Mouse (Mus musculus): ENCODE results near the gene Rab20.

Rab20 gene

DNA sequence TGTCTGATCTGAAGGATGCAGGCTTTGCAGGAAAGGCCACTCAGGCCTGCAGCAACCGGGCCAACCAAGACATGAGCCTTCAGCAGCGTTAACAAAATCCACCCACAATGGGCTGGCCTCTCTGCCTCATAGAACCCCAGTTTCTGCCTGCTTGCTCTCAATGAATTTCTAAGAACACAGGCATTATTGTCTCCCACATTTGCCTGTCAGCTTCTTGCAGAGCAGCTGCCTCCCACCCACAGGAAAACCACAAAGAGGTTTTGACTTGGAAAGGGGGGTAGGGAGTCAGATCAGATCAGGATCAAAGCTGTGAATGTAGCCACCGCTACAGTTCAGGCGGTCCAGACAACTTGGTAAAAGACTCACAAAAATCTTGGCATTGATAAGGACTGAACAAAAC lies 25.5 kb downstream of the Rab20 start:
- DNase-seq (ENCODE audit: low spot score in 2 of 2) = no peak

DNA sequence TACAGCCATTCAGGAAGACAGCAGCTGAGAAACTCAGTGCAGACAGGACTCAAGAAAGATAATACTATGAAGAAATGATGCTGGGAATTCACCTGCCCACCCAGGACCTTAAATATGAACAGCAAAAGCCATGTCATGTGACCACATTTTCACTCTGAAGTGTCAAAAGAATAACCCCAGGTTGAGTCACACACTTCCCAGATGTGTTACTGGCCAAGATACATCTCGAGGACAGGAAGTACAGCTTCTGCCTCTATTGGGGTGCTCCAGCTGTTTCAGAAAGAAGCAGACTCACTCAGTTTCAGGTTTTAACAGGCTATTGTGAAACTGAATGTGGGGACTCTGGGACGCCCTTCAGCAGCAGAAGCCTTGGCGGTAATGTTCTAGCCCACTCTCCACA lies 26.0 kb downstream of the Rab20 start:
- DNase-seq (ENCODE audit: low spot score in 2 of 2) = peak; percentile 54 to 70

DNA sequence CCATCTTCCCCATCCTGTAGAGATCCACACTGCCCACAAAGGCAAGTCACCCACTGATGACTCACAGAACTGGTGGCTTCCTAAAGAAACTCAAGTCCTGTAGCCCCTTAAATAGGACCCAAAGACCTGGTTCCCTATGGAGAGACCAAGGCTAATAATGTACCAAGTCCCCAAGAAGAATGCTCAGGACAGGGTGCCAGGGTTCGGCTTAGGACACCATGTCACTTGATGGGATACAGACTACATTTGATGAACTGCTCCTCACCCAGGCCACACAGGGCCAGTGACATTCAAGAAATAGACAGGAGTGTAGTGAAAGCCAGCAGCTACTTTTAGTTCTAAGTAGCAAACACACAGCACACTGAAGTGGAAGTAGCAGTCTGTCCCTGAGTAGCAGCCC lies 26.4 kb downstream of the Rab20 start:
- DNase-seq (ENCODE audit: low spot score in 2 of 2) = no peak

DNA sequence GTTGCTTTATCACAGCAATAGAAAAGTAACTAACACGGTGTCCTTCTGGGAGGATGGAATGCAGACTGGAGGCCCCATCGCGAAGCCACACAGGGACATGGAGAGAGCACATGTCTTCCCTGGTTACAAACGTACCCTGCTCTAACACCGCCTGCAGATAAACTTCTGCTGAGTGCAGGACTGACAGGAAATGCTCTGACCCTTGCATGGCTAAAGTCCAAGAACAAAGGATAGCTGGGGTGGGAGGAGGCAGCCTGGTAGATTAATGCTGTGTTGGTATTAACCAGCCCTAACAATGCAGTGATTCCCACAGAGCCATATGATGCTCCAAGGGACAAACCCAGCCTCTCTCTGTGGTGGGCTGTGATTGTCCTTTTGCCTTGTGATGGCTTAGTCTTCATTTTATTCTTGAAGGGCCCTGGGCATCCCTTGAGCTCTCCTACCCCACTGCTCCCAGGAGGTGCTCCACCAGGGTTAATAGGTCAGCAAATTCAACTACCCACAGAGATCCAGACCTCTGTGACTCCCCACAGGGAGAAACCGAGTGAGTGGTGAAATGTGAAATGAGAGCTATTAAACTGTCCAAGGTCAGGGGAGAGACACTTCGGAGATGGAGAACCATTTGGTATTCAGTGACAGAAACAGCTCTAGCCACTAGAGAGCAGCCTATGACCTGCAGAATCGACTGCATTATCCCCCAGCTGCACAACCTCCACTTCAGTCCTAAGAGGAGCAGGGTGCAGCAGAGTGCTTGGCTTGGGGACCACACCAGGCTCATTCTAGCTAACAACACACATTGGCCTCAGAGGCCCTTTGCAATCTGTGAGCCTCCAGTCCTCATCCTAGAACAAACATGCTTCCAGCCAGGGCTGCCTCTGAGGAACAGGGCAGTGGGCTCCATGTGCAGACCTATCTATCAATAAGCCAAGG lies 28.1 kb downstream of the Rab20 start:
- peak in 1 of 2 experiments; percentile 20 for DNase-seq (ENCODE audit: low spot score in 2 of 2)

DNA sequence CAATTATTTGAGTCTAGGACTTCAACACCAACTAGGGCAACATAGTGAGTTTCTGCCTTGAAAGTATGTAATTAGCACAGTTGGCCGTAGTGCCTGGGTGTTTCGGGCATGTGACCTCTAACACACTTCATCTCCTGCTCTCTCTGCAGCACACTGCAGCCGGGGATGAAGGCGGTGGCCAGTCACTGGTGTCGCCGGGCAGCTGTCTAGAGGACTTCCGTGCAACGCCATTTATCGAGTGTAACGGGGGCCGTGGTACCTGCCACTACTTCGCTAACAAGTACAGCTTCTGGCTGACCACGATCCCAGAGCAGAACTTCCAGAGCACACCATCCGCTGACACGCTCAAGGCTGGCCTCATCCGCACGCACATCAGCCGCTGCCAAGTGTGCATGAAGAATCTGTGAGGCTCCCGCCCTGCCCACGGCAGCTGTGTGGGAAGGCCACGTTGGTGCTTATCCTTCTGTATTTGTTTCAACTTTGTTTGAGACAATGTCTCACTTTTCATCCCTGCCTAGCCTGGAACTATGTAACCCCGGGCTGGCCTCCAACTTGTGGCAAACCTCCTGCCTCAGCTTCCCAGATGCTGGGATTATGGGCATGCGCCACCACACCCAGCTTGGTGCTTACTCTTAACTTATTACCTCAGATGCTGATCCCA lies 30.5 kb downstream of the Rab20 start:
- DNase-seq (ENCODE audit: low spot score in 2 of 2) = no peak

GRCm38 (mm10) chr8:11445790-11446189 lies 32.7 kb downstream of the Rab20 start:
- no peak for DNase-seq (ENCODE audit: low spot score in 2 of 2)

DNA sequence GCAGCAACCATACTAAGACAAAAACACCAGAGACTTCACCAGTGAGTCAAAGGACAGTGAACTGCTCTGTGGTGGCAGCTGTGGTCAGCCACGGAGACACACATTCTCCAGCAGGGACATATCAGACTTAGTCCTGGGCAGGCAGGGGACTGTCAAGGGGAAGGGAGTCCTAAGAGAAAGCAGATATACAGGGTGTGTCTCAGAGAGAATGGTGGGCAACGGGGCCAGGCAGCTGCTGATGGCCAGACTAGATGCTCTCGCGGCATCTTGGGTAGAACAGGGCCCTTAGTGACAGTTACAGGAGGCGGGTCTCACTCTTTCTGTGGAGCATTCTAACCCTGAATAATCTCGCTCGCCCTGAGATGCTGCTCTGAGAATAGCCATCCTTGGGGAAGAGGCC lies 34.3 kb downstream of the Rab20 start:
- no peak for DNase-seq (ENCODE audit: low spot score in 2 of 2)

DNA sequence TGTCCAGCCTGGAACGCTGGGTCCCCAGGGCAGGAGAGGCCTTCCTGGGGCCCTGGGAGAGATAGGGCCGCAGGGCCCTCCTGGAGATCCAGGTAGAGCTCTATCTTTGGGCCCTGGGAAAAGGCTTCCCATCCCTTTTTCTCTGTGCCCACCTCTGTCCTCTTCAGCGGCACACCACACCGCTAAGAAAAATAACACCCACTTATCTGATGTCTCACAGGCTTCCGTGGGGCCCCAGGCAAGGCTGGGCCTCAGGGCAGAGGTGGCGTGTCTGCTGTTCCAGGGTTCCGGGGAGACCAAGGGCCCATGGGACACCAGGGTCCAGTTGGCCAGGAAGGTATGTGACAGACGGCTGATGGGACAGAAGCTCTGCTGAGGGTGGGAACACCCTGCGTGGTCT lies 34.9 kb downstream of the Rab20 start:
- DNase-seq (ENCODE audit: low spot score in 2 of 2) = no peak

DNA sequence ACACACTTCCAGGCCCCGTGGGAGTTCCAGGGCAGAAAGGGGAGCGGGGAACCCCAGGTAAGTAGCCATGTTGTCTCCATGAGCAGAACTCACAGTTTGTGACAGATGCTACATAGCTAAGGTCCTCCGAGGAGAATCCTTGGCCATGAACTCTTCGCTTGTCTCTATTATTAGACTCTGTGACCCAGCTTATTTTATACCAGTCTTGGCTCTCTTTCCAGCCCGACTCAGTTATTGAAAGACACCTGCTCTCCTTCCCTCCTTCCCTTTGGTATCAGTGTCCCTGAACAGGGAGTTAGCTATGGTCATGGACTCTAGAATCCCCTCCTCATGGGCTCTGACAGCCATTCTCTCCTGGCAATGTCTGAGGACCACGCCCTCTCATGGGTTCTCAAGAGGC lies 37.2 kb downstream of the Rab20 start:
- no peak for DNase-seq (ENCODE audit: low spot score in 2 of 2)

DNA sequence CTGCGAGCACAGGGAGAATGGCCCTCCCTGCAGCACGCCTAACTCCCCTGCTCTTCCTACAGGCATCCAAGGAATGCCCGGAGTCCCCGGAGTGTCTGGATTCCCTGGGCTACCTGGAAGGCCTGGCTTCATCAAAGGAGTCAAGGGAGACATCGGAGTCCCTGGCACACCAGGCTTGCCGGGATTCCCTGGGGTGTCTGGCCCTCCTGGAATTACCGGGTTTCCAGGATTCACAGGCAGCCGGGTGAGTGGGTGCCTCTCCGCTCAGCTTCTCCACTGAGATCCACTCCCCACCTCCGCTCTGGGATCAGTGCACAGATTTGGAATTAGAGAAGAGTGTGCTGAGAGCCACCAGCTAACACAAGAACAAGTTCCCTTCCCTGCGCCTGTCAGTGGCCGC lies 40.6 kb downstream of the Rab20 start:
- no peak for DNase-seq (ENCODE audit: low spot score in 2 of 2)

DNA sequence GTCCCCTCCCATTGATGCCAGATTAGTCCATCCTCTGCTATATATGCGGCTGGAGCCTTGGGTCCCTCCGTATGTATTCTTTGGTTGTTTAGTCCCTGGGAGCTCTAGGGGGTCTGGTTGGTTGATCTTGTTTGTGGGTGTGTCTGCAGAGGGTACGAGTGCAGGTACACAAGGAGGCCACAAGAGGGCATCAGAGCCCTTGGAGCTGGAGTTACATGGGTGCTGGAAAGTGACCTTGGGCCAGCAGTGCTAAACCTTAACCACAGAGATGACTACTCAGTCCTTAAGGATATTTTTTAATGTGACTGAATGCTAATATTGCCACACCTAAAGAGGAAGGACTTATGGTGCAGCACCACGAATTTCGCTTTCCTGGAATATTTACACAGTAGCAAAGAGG lies 47.8 kb downstream of the Rab20 start:
- DNase-seq (ENCODE audit: low spot score in 2 of 2) = peak in 1 of 2 experiments; percentile 17

DNA sequence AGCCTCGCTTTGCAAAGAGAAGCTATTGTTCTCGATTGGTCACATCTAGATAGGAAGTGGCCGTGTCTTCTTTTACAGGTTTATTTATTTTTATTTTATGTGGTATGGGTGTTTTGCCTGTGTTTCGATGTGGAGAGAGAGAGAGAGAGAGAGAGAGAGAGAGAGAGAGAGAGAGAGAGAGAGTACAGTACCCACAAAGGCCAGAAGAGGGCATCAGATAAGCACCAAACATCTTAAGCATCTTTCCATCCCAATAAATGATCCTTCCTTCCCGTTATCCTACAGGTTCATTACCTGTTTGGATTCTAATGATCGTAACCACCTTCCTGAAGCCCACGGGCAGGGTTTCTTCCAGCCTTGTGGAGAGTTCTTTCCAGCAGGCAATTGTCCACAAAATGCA lies 55.4 kb downstream of the Rab20 start:
- DNase-seq (ENCODE audit: low spot score in 2 of 2) = no peak

DNA sequence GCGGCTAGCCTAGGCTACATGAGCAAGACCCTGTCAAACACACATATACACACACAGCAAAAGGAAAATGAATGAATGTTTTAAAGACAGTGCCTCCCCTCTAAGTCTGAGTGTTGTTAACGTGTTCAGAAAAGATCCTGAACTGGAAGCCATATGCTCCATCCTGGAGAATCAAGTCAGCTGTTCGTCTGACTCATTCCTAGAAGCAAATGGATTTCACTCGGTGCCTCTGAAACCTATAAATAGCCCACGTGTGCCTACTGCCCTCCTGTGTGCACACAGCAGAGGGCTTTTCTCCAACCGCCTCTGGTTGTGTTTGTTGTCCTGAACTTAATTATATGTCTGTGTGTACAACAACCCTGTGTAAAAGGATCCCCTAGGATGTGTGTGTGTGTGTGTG lies 56.5 kb downstream of the Rab20 start:
- no peak for DNase-seq (ENCODE audit: low spot score in 2 of 2)

- peak in 1 of 2 experiments; percentile 10 for DNase-seq (ENCODE audit: low spot score in 2 of 2)
Measured at GRCm38 (mm10) chr8:11421105-11421504, 57.4 kb downstream of the Rab20 start.

DNA sequence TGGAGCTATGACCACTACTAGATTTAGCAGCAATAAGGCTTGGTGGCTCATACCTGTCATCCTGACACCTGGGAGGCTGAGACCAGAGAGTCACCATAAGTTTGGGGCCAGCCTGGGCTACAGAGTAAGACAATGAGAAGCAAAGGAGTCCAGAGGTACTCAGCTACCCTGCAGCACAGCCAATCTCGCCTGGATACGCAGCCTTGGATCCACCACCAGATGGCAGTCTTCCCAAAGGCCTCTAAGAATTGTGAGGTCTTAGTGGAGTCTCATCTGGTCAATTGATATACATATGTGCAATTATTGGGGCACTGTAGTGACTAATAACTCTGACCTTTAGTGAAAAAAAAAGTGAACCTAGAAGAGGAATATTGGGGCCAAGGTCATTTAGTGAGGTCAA lies 58.9 kb downstream of the Rab20 start:
- DNase-seq (ENCODE audit: low spot score in 2 of 2) = peak; percentile 39 to 55

- DNase-seq (ENCODE audit: low spot score in 2 of 2) = no peak
Measured at GRCm38 (mm10) chr8:11419232-11419631, 59.3 kb downstream of the Rab20 start.

DNA sequence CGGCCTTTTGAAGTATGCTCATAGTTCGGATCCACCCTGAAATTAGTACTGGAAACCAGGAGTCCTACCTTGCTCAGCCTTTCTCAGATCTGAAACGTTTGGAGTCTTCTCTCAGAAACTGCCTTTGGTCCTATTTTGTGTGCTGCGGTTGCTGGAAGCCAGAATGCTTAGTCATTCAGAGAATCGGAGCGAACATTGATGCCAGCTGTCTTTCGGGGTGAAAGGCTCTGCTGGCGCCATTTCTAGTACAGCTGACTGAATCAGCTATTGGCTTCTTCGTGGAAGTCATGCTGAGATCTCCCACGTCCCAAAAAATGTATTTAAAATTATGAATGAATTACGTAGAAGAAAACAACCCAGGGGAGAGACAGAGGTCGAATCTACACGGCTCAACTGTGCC lies 60.7 kb downstream of the Rab20 start:
- no peak for DNase-seq (ENCODE audit: low spot score in 2 of 2)

- no peak for DNase-seq (ENCODE audit: low spot score in 2 of 2)
Measured at GRCm38 (mm10) chr8:11415089-11415488, 63.4 kb downstream of the Rab20 start.

DNA sequence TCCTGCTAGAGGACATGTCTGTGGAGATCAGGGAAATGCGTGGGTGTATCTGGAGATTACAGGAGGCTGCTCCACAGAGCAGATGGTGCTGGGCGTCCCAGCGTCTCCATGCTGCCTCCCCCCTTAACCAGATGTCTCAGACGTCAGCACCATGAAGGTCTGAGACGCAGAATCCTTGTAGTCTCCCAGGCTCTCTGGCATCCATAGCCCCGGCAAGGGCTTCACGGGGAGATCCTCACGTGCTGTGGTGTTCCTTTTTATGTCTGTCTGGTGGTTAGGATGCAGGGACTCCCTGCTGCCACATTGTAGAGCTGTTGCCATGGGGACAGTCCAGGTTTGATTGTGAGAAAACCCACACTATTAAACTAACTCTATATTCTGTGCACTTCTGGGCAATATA lies 64.2 kb downstream of the Rab20 start:
- no peak for DNase-seq (ENCODE audit: low spot score in 2 of 2)

DNA sequence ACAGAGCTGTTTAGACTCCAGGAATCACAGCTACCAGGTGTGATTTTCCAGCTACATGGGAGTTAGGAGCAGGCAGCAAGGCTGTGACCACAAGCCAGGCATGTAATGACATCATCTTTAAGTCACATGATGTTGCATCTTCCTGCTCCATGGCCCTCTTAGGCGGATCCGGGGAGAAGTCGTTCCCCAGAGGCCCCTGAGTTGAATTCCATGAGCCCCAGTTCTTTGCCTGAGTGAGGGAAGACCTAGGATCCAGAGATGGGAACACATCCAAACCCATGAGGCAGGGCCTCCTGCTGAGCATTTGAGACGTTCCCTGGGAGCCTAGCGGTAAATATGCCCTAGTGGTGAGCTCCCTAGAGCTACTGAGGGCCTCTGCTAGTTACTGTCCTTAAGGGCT lies 66.1 kb downstream of the Rab20 start:
- no peak for DNase-seq (ENCODE audit: low spot score in 2 of 2)

DNA sequence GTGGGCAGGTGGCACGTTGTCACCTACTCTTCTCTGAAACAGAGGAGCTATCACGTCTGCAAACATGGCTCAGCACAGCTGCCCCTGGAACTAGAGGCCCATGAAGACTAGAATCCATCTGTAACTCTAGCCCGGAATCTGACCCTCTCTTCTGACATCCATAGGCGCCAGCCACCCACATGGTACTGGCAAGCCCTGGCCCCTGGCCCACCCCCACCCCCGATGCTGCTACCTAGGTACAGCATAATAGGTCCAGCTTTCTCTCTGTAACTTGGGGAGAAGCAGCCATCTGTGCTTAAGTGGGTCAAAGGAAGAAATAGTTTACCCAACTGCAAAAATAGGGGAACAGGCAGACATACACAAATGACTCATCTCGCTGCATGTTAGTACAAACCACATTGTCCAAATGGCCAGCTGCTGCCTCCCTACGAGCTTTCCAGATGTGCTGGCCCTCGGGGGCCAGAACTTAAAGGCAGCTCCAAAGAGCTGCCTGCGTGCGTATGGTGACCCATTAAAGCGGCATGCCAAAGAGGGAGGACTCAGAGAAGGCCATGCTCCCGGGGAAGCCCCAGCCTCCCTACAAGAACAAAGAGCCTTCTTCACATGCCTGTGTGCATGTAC lies 66.9 kb downstream of the Rab20 start:
- DNase-seq (ENCODE audit: low spot score in 2 of 2) = no peak

DNA sequence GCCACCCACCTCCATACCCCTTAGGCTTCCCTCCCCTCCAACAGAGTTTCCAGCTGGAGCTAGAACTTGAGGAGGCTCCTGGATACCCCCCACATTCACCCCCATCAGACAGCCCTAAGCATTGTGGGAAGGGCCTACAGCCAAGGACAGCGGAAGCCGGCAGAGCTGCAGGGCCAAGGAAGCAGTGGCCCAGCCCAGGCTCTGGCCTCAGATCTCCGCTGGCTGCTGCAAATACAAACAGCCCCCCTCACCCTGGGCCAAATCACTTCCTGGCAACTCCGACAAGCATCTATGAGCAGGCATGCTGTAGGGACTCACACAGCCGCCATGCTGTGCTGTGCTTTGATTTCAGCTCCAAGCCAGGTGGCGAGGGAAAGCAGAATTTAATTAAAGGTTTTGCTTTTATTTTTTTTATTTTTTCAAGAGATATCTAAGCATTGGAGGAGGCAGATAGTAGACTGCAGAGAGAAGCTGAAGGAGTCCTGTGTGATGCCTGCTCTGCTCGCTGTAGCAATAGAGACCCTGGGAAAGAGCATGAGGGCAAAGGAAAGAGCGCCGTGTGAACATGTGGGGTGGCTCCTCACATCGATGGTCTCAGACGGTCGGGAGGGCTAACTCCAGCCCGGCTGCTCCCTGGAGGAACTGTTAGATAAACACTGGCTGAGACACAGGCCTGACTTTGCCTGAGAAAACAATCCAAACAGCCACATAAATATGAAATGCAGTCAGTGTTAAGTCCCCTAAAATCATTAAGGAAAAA lies 72.6 kb downstream of the Rab20 start:
- no peak for DNase-seq (ENCODE audit: low spot score in 2 of 2)
